ENCODE assay signal across 12 mouse cellular contexts in the genomic region with DNA sequence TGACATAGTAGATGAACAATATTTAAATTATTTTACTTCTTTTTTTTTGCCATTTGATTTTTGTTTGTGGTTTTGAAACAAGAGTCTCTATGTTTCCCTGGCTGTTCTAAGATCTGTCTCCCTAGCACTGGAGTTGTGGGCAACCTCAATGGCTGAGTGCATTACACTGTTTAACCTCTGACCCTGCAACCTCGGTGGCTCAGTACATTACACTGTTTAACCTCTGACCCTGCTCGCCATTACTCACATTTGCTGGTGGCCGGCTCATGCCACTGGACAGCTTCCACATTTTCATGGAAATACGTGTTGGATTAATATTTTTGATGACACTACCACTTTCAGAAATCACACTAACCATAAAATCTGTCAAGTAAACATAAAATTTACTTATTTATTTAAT.
"Had no signal": no experiment of that assay in that cellular context is flagged by ENCODE, and none has a peak within 500 bp of the region (broad histone marks: within the 10 kb centered on the region; RNA-seq: fewer than 3 reads in every experiment).

No protein-coding gene starts in this region.

- DNase-seq: kidney, adult 18-20 months; layer of hippocampus, adult 9-11 months; liver; liver, postnatal 0 days; lung, embryonic 14.5 days; retina, postnatal 1 day; right cerebral cortex, postnatal 25 days; spleen, adult 18-20 months; thymus, postnatal 25 days had no signal

- ATAC-seq: intestine, embryonic 16.5 days; liver, postnatal 0 days; lung, postnatal 0 days; midbrain, embryonic 15.5 days had no signal
